Mouse (Mus musculus): ENCODE measurements around the gene Zbtb38. TPM values are rescaled to one million over a fixed set of nuclear protein-coding genes. Genes with fewer than 3 reads are reported as not detected.

Gene Zbtb38
- polyA plus RNA-seq, 1 experiment from 2014 or later = 38.5 TPM

DNA sequence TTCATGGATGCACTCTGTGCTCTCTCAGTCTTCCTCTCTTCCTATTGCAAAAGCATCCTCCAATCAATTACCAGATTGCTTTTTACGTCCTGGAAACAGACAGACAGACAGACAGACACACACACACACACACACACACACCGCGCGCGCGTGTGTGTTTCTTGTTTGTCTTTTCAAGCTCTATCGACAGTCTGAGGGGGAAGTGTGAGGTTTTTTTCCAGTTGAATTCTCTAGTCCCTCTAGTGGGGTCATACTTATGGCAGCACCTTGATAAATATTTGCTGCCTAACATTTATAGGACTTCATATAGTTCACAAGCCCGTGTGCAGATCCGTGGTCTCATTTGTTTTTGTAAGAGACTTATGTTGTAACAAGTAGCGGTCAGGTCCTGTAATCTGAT is 36.5 kb downstream of the Zbtb38 start:
- Histone ChIP-seq H3K4me3 (no peak overlapping the region), H3K27ac (replicated peaks) (no peak overlapping the region), H3K27me3 (no peaks in the 10 kb centered on the region), H3K9me3 (no peaks in the 10 kb centered on the region), H3K4me2 (no peak overlapping the region), H3K36me3 (peaks cover 20% of the 10 kb centered on the region), H3K9ac (no peak overlapping the region), H3K4me1 (replicated peaks) (peaks cover 60% of the 10 kb centered on the region)
- WGBS = 85% methylated on average over 10 of the region's 10 CpGs
- ATAC-seq (ENCODE audit: low read depth) = no peak

DNA sequence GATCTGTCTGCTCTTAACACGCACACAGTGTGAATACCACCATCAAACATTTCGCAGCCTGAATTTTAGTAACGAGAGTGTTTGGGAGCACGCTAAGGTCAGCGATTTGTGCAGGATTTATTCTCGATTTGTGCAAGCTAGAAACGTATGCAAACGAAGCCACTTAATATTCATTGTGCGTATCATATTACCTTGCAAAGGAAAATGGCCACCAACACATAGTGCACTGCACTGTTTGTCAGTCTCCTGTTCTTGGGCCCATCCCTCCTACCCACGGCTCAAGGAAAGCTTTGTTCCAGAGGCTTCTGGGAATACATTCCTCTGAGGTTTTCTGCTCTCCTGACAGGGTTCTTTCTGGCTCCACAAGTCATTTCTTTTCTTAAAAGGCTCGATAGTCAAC is 37.5 kb downstream of the Zbtb38 start:
- no peaks in the 10 kb centered on the region for H3K9me3 ChIP-seq
- H3K9ac ChIP-seq = no peak overlapping the region
- WGBS = 73% methylated on average over 11 of the region's 11 CpGs
- peak overlapping the region; percentile 15; the same call in 1 of the 2 replicates for H3K27ac ChIP-seq (replicated peaks)
- ATAC-seq (ENCODE audit: low read depth) = no peak
- no peak overlapping the region for H3K4me2 ChIP-seq
- peaks cover 22% of the 10 kb centered on the region for H3K36me3 ChIP-seq
- H3K4me1 ChIP-seq (replicated peaks) = peaks cover 53% of the 10 kb centered on the region
- no peak overlapping the region for H3K4me3 ChIP-seq
- no peaks in the 10 kb centered on the region for H3K27me3 ChIP-seq

DNA sequence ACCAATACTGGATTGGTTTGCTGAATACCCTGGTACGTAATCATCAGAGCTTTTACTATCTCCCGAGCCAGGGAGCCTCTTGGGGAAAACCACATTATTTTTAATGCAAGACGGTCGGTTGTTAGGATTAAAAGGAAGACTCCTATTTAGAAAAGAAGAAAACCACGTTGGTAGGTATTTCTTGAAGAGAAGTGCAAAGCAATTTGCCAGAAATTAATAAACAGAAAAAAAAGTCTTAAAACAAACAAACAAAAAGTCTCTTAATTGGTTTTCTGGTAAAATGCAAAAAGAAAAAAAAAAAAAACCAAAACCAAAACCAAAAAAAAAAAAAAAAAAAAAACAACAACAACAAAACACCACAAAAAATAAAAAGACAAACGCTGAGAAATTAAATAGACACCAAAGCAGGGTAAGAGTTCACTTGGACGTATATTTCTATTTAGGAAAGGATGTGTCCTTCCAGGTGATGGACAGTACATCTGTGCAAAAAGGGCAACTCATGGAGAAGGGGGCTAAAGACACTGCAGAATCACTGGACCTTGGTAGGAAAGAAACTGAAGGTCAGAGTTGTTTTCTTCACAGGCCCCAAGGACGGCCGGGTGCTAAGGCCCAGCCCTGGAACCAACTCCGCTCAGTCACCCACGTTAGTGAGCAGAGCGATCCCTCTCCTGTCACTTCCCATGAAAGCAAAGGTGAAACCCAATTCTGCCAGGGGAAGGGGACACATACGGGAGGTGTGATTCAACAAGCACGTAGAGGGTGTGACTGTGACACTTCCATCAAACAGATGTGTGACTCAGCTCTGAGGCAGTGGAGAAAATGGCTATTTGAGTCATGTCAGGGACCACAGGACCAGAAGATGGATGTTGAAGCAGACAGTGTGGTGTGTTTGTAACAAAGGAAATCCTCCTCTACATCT is 38.9 kb downstream of the Zbtb38 start:
- no peak overlapping the region for H3K4me2 ChIP-seq
- H3K27ac ChIP-seq (replicated peaks) = peak overlapping the region; percentile 54
- H3K4me1 ChIP-seq (replicated peaks) = peaks cover 46% of the 10 kb centered on the region
- H3K27me3 ChIP-seq = no peaks in the 10 kb centered on the region
- no peak for ATAC-seq (ENCODE audit: low read depth)
- peaks cover 22% of the 10 kb centered on the region for H3K36me3 ChIP-seq
- no peaks in the 10 kb centered on the region for H3K9me3 ChIP-seq
- 68% methylated on average over 14 of the region's 14 CpGs for WGBS
- no peak overlapping the region for H3K4me3 ChIP-seq
- H3K9ac ChIP-seq = 0 out of 2 replicates have a peak overlapping the region, but pooled peaks have one; percentile 22

DNA sequence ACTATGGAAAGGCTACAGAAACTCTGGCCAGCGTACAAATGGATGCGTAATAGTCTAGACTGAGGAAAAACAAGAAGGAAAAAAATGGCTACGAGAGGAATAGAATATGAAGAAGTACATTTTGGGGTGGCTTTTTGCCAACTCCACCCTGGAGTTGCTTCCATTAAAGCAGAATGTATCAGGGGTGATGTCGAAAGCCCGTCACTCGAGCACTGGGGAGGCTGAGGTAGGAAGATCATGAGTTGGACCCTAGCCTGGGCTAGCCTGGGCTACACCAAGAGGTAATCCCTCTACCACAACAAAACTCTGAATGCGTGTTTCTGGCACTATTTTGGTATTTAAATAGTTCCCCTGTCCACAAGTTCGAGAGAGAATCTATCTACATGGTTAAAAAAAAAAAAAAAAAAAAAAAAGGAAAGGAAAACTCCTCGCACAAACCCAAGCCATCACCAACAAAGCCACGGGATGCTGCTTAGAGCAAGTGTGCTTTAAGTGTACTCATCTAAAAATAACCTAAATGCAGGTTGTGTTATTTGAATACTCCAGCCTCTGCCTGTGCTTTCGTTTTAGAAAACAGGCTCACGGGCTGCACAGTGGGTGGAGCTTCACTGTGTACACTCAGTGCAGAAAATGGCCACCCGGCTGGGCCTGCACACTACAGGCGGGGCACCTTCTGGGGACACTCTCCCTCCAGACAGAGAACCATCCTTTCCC is 39.7 kb downstream of the Zbtb38 start:
- H3K4me1 ChIP-seq (replicated peaks) = peaks cover 39% of the 10 kb centered on the region
- no peaks in the 10 kb centered on the region for H3K27me3 ChIP-seq
- H3K27ac ChIP-seq (replicated peaks) = no peak overlapping the region
- H3K36me3 ChIP-seq = peaks cover 21% of the 10 kb centered on the region
- H3K4me3 ChIP-seq = no peak overlapping the region
- no peak overlapping the region for H3K9ac ChIP-seq
- no peak for ATAC-seq (ENCODE audit: low read depth)
- H3K4me2 ChIP-seq = no peak overlapping the region
- no peaks in the 10 kb centered on the region for H3K9me3 ChIP-seq
- 81% methylated on average over 14 of the region's 14 CpGs for WGBS

DNA sequence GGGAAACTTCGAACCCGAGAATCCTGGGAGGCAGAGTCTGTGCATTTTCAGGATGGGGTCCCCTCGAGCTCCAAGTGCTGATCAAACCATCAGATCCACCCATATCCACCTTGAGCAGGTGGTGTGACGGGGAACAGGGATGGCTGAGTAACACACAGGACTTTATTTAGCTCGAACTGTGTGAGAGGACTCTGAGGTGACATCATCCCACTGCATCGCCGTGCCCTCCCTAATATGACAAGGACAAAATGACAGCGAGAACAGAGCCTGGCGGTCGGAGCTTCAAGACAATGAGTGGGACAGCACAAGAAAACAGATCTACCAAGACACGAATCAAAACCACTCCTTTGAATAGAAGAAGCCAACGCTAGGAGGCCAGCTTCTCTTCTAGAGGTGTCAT is 40.6 kb downstream of the Zbtb38 start:
- ATAC-seq (ENCODE audit: low read depth) = no peak
- H3K4me3 ChIP-seq = no peak overlapping the region
- 91% methylated on average over 12 of the region's 12 CpGs for WGBS
- H3K4me2 ChIP-seq = no peak overlapping the region
- H3K27me3 ChIP-seq = no peaks in the 10 kb centered on the region
- peaks cover 39% of the 10 kb centered on the region for H3K4me1 ChIP-seq (replicated peaks)
- H3K36me3 ChIP-seq = peaks cover 13% of the 10 kb centered on the region
- H3K27ac ChIP-seq (replicated peaks) = no peak overlapping the region
- no peak overlapping the region for H3K9ac ChIP-seq
- no peaks in the 10 kb centered on the region for H3K9me3 ChIP-seq

DNA sequence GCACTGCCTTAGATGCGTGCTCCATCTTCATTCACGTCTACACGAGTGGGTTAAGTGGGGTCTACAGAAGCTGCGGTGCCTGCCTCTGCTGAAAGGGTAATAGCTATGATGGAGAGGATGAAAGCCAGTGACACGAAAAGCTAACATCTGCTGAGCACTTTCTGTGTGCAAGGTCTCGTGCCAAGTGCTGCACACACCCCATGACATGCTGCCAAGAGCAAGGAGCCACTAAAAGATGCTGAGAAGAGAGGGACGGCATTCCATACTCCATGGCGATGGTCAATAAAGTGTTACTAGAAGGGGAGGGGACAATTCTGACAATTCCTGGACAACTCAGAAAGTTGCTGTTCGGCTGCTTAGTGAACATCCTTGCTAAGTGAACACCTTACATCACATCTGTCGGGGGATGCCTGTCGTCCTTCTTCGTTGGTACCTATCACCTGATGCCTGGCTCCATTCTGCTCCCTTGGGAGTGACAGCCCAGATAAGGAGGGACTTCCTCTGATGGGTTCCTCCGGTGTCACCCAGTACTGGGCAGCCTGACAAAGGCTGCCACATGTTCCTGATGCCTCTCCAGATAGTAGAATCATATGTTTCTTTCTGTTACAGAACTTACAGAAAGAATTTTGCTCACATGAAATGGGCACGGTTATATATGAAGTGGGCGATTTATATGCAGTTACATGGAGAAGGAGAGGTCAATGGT is 42.2 kb downstream of the Zbtb38 start:
- Histone ChIP-seq H3K27me3 (no peaks in the 10 kb centered on the region), H3K27ac (replicated peaks) (no peak overlapping the region), H3K4me1 (replicated peaks) (peaks cover 33% of the 10 kb centered on the region), H3K36me3 (peaks cover 9% of the 10 kb centered on the region; the same call in 1 of the 2 replicates), H3K9ac (no peak overlapping the region), H3K4me2 (no peak overlapping the region), H3K9me3 (no peaks in the 10 kb centered on the region), H3K4me3 (no peak overlapping the region)
- WGBS = 85% methylated on average over 15 of the region's 15 CpGs
- ATAC-seq (ENCODE audit: low read depth) = no peak

DNA sequence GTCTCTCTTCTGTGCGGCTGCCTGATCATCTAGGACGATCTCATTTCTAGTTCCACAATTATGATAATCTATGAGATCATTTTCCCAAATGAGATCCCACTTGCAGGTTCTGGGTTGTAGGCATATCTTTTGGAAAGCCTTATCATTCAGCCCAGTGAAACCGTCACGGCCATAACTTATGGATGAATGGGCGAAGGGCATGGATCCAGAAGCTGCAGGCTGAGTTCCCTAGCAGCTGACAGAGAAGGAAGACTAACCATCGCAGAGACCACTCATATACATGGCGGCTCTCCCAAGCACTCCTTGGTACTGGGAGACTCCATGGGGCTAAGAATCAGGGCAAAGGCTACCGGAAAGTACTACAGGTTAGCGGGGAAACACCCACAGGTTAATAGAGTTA is 43.7 kb downstream of the Zbtb38 start:
- H3K9ac ChIP-seq = no peak overlapping the region
- no peak for ATAC-seq (ENCODE audit: low read depth)
- H3K36me3 ChIP-seq = peaks cover 9% of the 10 kb centered on the region; the same call in 1 of the 2 replicates
- no peak overlapping the region for H3K4me3 ChIP-seq
- WGBS = 90% methylated on average over 9 of the region's 9 CpGs
- H3K9me3 ChIP-seq = no peaks in the 10 kb centered on the region
- no peaks in the 10 kb centered on the region for H3K27me3 ChIP-seq
- H3K4me1 ChIP-seq (replicated peaks) = peaks cover 22% of the 10 kb centered on the region
- H3K27ac ChIP-seq (replicated peaks) = no peak overlapping the region
- no peak overlapping the region for H3K4me2 ChIP-seq

DNA sequence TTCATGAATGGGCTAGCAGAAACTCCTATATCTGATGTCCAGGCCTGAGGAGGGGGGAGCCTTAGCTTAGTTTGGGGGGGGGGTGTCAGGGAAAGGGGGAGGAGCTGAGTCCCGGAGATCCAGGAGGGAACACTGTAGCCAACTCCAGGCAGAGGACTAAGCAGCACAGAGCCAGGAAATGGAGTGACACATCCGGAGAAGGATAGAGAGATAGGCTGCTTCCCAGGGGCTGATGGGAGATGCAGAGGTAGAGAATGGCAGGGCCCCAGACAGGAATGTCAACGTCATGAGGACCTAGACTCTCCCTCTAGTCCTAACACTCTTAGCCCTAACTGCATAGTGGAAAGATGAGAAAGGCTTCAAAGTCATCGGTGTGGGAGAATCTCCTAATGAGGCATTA is 44.7 kb downstream of the Zbtb38 start:
- Histone ChIP-seq H3K4me1 (replicated peaks) (peaks cover 16% of the 10 kb centered on the region; the same call in 1 of the 2 replicates), H3K4me3 (no peak overlapping the region), H3K9me3 (no peaks in the 10 kb centered on the region), H3K9ac (no peak overlapping the region), H3K27ac (replicated peaks) (no peak overlapping the region), H3K36me3 (peaks cover 9% of the 10 kb centered on the region; the same call in 1 of the 2 replicates), H3K27me3 (no peaks in the 10 kb centered on the region), H3K4me2 (no peak overlapping the region)
- ATAC-seq (ENCODE audit: low read depth) = no peak
- 84% methylated on average over 4 of the region's 4 CpGs for WGBS

DNA sequence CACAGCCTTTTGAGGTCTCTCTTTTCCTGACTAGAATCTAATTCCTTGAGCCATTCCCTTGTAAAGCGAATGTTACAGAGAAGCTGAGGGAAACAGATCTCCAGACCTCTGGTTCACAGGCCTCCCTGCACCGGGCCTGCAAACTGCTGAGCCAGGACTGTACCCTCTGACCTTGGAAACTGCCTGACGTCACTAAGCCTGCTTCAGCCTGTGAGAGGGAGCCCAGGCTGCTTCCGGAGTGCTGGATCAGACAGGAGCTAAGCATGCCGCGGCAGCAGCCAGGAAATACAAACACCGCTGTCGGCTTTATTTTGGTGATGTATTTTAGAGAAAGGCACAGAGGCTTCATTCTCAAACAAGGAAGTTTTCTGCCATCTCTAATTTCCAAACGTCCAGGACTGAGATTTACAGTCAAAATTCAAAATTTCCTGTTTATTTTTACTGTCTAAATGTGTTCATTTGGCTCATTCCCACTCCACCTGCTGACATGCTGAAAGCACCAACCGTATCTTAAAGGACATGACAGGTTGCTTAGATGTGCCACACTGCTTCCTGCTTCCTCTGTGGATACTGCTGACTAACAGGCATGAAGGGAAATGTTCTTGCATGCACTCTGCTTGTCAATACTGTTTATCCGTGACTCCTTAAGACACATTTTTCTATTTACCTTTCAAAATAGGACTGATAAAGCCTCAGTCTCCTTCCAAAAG is 46.9 kb downstream of the Zbtb38 start:
- Histone ChIP-seq H3K36me3 (peaks cover 19% of the 10 kb centered on the region), H3K4me3 (no peak overlapping the region), H3K9me3 (no peaks in the 10 kb centered on the region), H3K27me3 (no peaks in the 10 kb centered on the region), H3K27ac (replicated peaks) (peak overlapping the region; percentile 70), H3K4me2 (no peak overlapping the region), H3K9ac (no peak overlapping the region), H3K4me1 (replicated peaks) (peaks cover 16% of the 10 kb centered on the region; the same call in 1 of the 2 replicates)
- ATAC-seq (ENCODE audit: low read depth) = no peak
- 60% methylated on average over 11 of the region's 11 CpGs for WGBS

DNA sequence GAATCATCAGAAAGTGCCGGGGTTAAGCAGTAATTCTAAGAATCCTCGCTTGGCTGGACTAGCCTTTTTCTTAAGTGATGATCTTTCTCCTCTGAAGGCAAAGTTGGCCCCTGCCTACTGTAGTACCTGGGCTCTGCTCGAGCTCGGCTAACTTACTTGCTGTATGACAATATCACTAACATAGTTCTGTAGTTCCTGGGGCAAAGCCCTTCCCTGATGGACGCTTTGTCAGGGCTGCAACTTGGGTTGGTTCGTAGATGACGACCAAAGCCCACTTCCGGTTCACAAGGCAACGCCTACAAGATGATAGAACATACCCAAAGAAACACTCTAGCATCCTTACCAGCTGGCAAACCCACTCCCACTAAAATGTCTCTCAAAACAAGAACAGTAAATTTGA is 47.7 kb downstream of the Zbtb38 start:
- no peaks in the 10 kb centered on the region for H3K27me3 ChIP-seq
- peak overlapping the region; percentile 70 for H3K27ac ChIP-seq (replicated peaks)
- no peak overlapping the region for H3K4me3 ChIP-seq
- no peak overlapping the region for H3K9ac ChIP-seq
- H3K9me3 ChIP-seq = no peaks in the 10 kb centered on the region
- H3K4me1 ChIP-seq (replicated peaks) = peaks cover 12% of the 10 kb centered on the region; the same call in 1 of the 2 replicates
- no peak for ATAC-seq (ENCODE audit: low read depth)
- peaks cover 24% of the 10 kb centered on the region for H3K36me3 ChIP-seq
- H3K4me2 ChIP-seq = no peak overlapping the region
- 90% methylated on average over 9 of the region's 9 CpGs for WGBS

DNA sequence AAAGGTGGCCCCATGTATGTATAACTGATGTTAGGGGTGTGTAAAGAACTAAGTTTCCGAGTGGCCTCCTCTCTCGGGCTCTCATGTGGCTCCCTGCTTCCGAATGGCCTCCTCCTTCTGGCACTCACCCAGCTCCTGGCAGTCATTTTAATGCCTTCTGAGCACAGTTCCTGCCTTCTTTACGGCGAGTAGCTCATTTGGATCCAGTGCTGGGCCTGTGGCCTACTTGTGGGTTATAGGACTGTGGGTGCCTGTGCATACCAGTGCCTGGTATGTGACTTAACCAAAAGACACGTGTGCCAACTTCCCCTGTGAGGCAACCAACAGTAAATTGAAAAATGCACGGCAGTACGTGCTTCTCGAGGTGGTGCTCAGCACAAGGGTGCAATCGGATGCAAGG is 50.7 kb downstream of the Zbtb38 start:
- H3K36me3 ChIP-seq = peaks cover 32% of the 10 kb centered on the region
- no peaks in the 10 kb centered on the region for H3K27me3 ChIP-seq
- H3K4me1 ChIP-seq (replicated peaks) = peaks cover 12% of the 10 kb centered on the region; the same call in 1 of the 2 replicates
- no peak for ATAC-seq (ENCODE audit: low read depth)
- WGBS = 88% methylated on average over 10 of the region's 10 CpGs
- no peak overlapping the region for H3K4me2 ChIP-seq
- no peak overlapping the region for H3K27ac ChIP-seq (replicated peaks)
- no peak overlapping the region for H3K4me3 ChIP-seq
- H3K9ac ChIP-seq = no peak overlapping the region
- H3K9me3 ChIP-seq = peaks cover 4% of the 10 kb centered on the region; the same call in 1 of the 2 replicates

Data from neural tube, embryonic 13.5 days (tissue).